Mouse (Mus musculus): ENCODE results near the gene Nox1.
"Not testable (repeated sequence)": the region's sequence is repeated elsewhere in the genome, so short reads cannot be mapped to it uniquely, and the experiment has no call there.

The Nox1 gene

GRCm38 (mm10) chrX:134221856-134222255 lies at the start of gene Nox1:
Gene Nox1 (minus strand): TSS chrX:134221956.
- DNase-seq, result no peak

GRCm38 (mm10) chrX:134262129-134262528 lies 40.4 kb upstream of the Nox1 start:
- no peak for DNase-seq

- DNase-seq, result no peak
These were observed 39.4 kb upstream of the Nox1 start for GRCm38 (mm10) chrX:134261191-134261590.

- no peak for DNase-seq
These were observed 26.4 kb upstream of the Nox1 start for GRCm38 (mm10) chrX:134248202-134248601.

GRCm38 (mm10) chrX:134245946-134246345 lies 24.2 kb upstream of the Nox1 start:
- no peak for DNase-seq

GRCm38 (mm10) chrX:134238266-134238665 lies 16.5 kb upstream of the Nox1 start:
- DNase-seq, result no peak

- no peak for DNase-seq
These were observed 11.3 kb upstream of the Nox1 start for GRCm38 (mm10) chrX:134233048-134233447.

- no peak for DNase-seq
These were observed 1.1 kb downstream of the Nox1 start for GRCm38 (mm10) chrX:134220618-134221017.

- DNase-seq, result no peak
These were observed 3.6 kb downstream of the Nox1 start for GRCm38 (mm10) chrX:134218161-134218560.

GRCm38 (mm10) chrX:134211151-134211642 lies 10.6 kb downstream of the Nox1 start:
- no peak for DNase-seq

GRCm38 (mm10) chrX:134208491-134208890 lies 13.3 kb downstream of the Nox1 start:
- DNase-seq, result no peak

- DNase-seq, result not testable (repeated sequence)
These were observed 34.6 kb downstream of the Nox1 start, which contains the start of gene Arl13a for GRCm38 (mm10) chrX:134187201-134187600. Gene Arl13a (plus strand): TSS chrX:134187501.

GRCm38 (mm10) chrX:134174699-134175098 lies 47.1 kb downstream of the Nox1 start:
- no peak for DNase-seq

GRCm38 (mm10) chrX:134170584-134170983 lies 51.2 kb downstream of the Nox1 start:
- no peak for DNase-seq

- DNase-seq, result no peak
These were observed 58.3 kb downstream of the Nox1 start for GRCm38 (mm10) chrX:134163484-134163883.

GRCm38 (mm10) chrX:134162826-134163225 lies 58.9 kb downstream of the Nox1 start:
- no peak for DNase-seq

- no peak for DNase-seq
These were observed 59.6 kb downstream of the Nox1 start, which contains the start of gene Xkrx for GRCm38 (mm10) chrX:134162043-134162720. Gene Xkrx (minus strand): TSS chrX:134162076.

GRCm38 (mm10) chrX:134160442-134160841 lies 61.3 kb downstream of the Nox1 start:
- no peak for DNase-seq

GRCm38 (mm10) chrX:134158151-134158550 lies 63.6 kb downstream of the Nox1 start:
- no peak for DNase-seq

GRCm38 (mm10) chrX:134141986-134142385 lies 79.8 kb downstream of the Nox1 start:
- no peak for DNase-seq

- no peak for DNase-seq
These were observed 80.2 kb downstream of the Nox1 start for GRCm38 (mm10) chrX:134141551-134141950.

- DNase-seq, result no peak
These were observed 81.7 kb downstream of the Nox1 start for GRCm38 (mm10) chrX:134140024-134140423.

GRCm38 (mm10) chrX:134133821-134134220 lies 87.9 kb downstream of the Nox1 start:
- no peak for DNase-seq

- no peak for DNase-seq
These were observed 89.5 kb downstream of the Nox1 start for GRCm38 (mm10) chrX:134132295-134132694.

- DNase-seq, result no peak
These were observed 93.2 kb downstream of the Nox1 start for GRCm38 (mm10) chrX:134128549-134128948.
